Mouse (Mus musculus) large intestine, adult 2 months (tissue): ENCODE measurements around the gene Trip12. TPM values are rescaled to one million over a fixed set of nuclear protein-coding genes. Genes with fewer than 3 reads are reported as not detected.
A peak's percentile ranks its signal among the peaks of the same experiment; 100 is the strongest.

Experiments
- DNase-seq: peaks from one replicate; pipeline ENCODE4 v3.0.0-alpha.2; 2012; ENCODE audit warnings: low read depth, low spot score
- WGBS: fragments of 180-500 bp; shearing (Covaris S2); methylation state at CpG from one replicate; pipeline ENCODE4 v1.1.7; 2018; 5-methylcytosine and 5-hydroxymethylcytosine counted together
- polyA plus RNA-seq: library from polyadenylated mRNA; depleted of rRNA; stranded (reverse); fragments of >200 nt; gene quantifications from 2 replicates; pipeline ENCODE4 v1.2.3, GENCODE M21; 2012

The Trip12 gene
- polyA plus RNA-seq, 1 experiment: 20.8 TPM

DNA sequence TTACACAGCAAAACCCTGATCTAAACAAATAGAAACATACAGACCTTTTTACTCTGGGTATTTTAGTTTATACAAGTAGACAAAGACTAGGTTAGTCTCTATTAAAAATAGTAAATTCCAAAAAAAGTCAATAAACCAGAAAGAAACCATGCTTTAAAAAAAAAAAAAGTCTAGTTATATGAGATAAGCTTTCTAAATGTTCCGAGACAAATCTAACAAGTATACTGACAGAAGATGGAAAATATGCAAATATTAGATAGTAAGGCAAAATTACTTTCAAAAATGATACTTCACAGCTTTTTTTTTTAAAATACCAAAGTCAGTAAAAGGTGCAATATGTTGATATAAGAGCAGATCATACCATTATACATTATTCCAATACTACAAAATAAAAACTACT is 22.7 kb downstream of the Trip12 start:
- no peak for DNase-seq
- 70% methylated on average over 1 of the region's 1 CpGs for WGBS

DNA sequence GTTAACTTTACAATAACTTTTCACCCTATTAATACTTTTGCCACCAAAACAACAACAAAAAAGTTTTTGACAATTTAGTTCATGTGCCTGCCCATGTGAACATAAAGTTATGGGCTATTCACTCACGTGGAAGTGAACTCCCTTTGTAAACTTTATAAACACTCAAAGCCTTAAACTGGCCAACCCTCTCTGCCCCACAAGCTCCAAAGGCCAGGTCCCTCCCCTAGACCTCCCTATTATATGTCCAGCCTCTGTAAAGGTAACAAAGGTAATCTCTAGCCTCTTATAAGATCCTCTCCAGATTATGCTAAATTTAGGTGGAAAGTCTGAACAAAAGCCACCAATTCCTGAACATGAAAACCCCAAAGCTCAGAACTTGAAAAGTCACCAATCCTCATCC is 36.5 kb downstream of the Trip12 start:
- peak; percentile 33 for DNase-seq
- WGBS: 13% methylated on average over 1 of the region's 1 CpGs

DNA sequence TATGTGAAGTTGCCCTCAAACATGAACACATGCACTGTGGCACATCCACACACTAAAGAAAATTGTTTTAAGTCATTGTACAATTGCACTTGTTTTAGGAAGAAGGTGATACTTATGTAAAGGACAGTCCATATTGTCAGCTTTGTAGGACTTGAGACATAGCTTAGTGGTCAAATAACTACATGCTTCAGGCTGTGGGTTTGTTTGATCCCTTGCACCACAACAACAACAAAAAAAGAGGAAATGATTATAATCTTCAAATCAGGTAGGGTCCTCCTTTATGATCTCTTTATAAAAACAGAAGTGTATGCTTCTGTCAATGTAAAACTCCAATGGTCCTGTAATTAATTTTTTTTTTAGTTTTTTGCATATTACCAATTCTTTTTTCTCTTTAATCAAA is 41.1 kb downstream of the Trip12 start:
- no peak for DNase-seq

DNA sequence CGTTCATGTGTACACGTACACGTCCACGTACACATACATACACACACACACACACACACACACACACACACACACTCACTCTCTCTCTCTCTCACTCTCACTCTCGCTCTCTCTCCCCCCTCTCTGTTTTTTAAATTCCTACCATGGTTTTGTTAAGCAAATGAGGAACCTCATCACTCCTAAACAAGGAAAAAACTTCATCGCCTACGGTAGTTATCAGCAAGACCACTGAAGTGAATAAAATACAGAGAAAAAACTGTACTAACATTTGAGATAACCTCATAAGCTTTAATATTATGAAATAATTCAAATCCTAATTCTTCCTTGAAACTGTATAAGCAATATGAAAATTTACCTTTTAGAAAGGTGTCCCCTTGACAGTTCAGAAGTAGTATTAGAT is 45.0 kb downstream of the Trip12 start:
- no peak for DNase-seq
- WGBS: 93% methylated on average over 7 of the region's 7 CpGs

DNA sequence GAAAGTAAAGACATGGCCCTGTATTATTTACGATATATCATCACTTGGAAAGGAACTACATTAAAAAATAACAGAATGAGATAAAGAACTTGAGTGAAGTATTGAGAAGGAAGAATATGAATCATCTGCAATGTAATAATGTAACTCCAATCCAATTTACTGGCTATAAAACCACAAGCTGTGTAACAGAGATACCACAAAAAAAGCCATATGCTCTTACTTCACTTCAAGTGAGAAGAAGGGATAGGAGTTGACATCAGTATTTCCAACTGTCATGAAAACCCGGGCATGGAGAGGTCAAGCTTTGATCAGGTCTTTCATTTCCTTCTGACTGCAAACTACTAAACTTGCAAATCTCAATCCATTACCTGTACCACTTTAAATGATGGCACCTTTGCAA is 48.9 kb downstream of the Trip12 start:
- no peak for DNase-seq
- WGBS: 85% methylated on average over 2 of the region's 2 CpGs

DNA sequence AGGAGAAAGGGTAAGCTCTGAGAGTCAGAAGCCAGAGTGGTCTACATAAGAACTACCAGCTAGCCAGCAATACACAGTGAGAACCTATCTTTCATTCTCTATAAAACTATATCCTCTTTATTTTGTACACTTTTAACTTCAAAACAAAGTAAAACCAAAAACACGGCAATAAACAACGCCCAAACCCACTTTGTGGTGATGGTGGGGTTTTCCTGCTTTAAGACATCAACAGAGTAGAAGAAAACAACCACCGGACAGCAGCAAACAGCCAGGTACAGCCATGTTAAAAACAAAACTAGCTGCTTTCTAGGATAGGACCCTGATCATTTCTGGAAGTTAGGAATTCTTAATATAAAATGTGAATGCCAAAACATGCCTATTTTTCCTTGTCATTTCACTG is 59.7 kb downstream of the Trip12 start:
- DNase-seq: no peak
- 89% methylated on average over 3 of the region's 3 CpGs for WGBS

DNA sequence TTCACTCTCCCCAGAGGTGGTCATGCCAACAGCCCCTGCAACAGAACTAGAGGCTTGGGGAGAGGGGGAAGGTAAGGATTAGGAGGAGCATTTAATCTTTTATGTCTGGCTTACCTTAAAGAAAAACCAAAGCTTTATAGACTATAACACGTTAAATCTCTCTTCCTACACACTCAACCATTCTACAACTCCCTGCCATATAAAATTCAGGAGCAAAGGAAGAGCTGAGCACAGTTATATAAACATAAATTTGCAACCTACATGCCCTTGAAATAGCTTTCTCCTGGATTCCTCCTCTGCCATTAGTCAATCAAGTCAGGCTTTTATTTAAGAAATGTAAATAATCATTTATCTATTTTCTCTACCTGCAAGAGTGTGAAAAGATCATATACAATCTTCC is 62.9 kb downstream of the Trip12 start:
- no peak for DNase-seq
- 43% methylated on average over 1 of the region's 1 CpGs for WGBS

DNA sequence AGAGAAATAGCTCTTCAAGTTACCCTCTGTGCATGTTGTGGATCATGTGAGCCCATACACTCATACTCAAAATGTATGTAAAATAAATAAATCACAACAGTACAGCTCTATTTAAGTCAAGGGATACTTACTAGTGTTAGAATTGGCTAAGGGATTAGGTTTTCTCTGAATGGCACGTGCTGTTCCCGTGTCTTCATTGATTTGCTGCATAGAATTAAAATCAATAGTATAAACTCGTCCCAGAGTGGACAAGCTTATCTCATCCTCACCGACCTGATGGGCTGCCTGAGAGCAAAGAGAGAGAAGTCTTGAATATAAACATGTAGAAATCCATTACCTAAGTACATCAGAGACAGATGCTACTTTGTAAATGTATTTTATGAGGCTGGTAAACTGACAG is 81.5 kb downstream of the Trip12 start:
- WGBS: 81% methylated on average over 4 of the region's 4 CpGs
- no peak for DNase-seq

DNA sequence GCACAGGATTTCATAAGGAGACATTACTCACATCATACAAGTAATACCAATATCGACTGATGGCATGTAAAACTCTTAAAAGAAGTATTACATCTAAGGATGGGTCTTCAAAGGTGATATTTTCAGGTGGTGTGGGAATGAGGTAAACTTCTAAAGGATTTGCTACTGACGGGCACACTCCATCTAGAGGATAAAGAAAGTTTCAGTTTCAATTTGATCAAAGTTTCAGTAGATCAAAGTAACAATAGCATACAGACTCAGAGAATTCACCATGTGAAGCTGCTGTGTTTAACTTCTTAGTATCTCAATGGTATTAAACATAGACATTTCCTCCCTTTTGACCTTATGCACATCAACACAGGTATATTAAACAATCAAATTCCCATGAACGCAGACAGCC is 98.2 kb downstream of the Trip12 start:
- no peak for DNase-seq
- WGBS: 89% methylated on average over 3 of the region's 3 CpGs

DNA sequence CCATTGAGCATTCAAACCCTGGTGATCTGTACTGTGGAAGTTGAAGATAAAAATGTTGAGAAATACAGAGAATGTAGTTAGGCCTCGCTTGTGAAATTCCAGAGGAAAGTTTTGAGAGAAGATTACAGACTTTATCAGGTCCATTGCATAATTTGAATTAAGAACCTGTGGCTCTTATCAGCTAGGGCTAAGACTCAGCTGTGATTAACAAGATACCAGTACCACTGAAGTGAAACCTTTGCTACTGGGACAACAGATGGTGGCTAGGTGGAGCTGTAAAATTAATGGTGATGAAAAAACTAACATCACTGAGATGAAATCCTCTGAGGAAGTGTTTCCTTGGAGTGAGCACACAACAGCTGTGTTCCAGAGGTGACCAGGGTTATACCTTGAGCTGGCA is 100.2 kb downstream of the Trip12 start:
- no peak for DNase-seq
- 80% methylated on average over 1 of the region's 1 CpGs for WGBS

DNA sequence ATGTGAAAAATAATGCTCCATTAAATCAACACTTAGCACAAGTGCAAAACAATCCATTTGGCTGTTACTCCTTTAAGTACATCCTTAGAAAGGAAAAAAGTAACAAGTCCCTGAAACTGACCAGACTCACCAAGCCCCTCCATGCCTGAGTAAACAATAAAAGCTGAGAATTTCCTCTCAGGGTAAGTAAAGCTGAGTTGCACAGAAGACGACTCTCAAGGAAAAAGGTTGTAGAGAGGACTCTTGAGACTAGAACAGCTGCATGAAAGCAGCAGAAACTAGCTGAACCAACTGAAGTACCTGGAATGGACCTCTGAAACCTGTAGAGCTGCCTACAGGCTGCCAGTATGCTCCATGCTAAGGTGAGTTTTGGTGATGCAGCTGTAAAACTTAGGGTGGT is 103.2 kb downstream of the Trip12 start:
- WGBS: 44% methylated on average over 1 of the region's 1 CpGs
- no peak for DNase-seq

DNA sequence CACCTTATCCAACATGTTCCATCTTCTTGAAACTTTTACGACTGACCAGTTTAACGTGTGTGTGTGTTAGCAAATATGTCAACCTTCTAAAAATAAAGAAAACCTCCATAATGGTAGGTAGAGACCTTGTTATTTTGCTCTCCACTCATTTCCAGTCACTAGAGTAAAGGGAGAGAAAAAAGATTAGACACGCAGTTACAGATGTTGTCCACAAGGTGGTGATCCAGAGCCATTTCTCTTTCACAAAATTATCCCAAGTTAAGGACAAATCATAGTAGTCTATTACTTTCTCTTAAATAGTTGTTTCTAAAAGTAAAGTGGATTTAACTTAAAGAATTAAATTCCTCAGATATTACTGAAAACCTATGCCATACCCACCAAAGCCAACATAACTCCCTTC is 106.5 kb downstream of the Trip12 start:
- 52% methylated on average over 3 of the region's 3 CpGs for WGBS
- DNase-seq: no peak

DNA sequence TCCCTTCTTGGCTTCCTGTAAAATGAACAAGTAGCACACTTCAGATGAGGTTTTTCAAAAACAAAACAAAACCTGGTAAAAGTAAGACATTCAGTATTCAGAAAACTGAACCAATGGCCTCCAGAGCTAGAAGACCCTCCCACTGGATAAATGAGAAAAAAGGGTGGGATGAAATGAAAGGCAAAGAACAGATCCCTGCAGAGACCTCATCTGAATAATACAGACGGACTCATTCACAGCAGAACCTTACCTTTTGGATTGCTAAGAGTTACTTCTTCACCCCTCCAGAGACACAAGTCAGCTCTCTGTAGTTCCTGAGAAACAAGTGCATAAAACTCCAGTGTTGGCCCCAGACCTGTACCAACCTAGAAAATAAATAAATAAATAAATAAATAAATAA is 108.6 kb downstream of the Trip12 start:
- WGBS: 90% methylated on average over 1 of the region's 1 CpGs
- DNase-seq: no peak

DNA sequence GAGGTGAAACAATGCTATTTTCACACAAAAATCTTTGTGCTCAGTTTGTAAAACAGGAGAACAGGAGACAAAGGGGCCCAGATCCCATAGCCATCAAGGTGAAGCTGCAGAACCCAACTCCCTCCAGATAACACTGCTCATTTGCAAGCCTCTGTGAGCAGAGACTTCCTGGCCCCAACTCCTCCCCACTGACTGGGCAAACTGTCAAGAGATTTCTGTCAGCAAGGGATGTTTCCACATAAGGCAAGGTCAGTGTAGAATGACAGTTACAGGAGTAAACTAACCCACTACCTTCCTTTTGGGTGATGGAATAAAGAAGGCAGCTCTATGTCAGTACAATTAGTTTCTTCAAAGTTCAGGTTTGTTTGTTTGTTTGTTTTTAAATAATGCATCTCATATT is 117.5 kb downstream of the Trip12 start:
- no peak for DNase-seq

DNA sequence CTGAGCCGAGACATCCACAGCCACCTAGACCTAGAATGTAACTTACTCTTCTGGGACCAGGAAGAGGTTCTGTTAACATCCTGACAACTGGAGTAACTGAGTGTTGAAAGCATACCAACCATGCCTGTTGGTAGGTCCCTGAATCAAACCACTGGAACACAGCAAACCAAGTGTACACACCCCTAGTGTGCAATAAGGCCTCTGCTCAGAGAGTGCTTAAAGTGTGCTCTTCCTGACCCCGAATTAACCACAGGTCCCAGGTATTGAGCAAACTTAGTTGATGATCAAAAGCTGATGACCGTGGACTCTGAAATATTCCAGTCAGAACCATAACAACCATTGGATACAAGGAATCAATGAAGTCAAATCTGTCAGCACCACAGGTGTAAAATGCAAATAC is 117.9 kb downstream of the Trip12 start:
- DNase-seq: no peak
- 94% methylated on average over 3 of the region's 3 CpGs for WGBS

DNA sequence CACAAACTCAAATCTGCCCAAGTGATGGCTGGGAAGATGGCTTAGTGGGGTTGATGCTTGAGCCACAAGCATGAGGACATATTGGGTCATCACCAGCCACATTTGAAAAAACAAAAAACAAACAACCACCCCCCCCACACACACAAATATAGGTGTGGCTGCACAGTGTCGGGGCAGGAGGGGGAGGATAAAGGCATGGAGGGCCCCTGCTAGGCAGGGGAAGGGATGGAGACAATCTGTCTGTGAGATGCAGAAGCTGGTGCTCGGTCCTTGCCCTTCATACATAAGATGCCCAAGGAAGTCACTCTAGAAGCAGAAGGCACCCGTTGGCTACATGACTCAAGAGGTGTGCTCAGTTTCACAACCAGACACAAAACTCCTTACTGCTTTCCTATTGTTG is 118.4 kb downstream of the Trip12 start:
- DNase-seq: no peak
- 72% methylated on average over 3 of the region's 3 CpGs for WGBS

DNA sequence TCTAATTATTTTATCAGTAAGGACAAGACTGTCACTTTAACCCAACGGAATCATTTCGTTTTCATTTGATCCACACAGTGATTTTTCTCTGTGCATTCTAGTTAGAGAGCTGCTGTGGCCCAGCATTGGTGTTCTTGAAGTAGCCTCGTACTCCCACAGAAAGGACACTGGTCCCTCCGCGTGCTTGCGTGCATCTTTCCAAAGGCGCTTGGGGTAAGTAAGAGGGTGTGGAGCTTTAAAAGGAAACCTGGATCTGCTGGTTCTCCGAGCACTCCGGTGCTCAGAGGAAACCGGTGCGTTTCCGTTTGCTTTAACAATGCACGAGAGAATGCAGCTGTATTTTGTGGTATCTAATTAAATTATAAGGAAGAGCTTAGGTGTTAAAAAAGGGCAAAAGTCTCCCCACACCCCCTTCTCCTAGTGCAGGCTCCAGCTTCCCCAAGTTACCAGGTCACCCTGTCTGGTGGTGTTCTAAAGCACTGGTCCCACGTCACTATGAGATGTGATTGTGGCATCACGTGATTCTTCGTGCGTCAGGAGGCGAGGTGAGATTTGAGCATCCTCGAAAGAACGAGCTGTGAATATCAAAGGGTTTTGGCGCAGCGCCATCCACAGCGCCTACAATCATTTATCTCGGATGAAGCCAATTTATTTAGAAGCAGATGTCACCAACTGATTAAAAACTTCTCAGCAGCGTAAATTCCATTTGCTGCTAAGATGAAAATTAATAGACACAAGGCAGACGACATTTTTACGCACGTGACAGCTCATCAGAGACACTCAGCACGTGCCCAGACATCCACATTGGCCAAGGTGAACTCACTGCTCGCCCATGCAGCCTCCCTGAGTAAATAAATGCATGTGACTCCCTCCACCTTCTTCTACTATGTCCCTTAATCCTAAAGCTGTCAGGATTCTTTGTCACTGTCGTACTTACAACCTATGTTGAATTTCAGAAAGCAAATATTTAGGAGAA is 130.2 kb downstream of the Trip12 start:
- 14% methylated on average over 31 of the region's 31 CpGs for WGBS
- DNase-seq: no peak

DNA sequence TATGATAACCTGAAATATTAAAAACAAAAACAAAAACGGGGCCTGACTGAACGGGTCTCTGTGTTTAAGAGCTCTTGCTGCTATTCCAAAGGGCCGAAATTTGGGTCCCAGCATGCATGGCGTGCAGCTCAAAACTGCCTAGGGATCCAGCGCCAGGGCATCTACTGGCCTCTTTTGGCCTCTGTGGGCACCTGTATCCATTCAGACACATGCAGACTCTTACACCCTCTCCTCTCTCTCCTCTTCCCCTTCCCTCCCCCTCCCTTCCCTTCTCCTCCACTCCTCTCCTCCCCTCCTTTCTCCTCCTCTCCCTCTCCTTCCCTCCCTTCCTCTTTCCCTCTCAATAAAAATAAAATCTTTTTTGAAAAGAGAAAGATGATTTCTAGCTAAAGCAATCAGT is 130.9 kb downstream of the Trip12 start:
- no peak for DNase-seq
- 34% methylated on average over 5 of the region's 5 CpGs for WGBS

DNA sequence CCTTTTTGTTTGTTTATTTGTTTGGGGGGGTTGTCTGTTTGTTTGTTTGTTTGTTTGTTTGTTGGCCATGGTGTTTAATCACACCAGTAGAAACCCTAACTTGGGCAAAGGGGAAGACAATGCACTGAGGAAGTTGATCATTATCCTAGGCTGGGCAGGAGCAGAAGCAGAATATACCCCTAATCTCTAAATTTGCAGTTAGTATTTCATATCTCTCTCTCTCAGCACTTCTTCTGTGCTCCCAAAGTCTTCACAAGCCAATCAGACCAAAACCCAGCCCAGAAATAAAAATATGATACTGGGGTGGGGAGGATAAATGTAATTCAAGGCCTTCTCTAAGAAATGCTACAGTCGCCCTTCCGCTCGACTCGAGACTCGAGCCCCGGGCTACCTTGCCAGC is 140.1 kb downstream of the Trip12 start:
- WGBS: 95% methylated on average over 6 of the region's 6 CpGs

DNA sequence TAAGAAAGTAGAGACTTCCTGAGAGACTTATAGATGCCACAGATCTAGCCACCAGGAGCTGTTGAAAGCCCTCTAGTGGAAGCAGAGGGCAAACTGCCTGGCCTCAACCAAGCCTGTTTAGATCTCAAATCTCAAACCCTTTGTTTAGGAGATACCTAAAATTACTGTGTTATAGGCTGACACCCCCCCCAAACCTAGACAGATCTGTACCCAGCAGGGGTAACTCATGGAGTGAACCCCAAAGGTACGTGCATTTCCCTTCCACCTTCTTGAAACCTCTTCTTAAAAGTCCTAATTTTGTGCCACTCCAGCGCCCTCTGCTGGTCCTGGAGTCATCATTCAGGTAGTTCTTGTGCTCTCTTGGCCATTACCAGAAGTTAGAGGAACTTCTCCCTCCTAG is 143.2 kb downstream of the Trip12 start:
- DNase-seq: no peak
- 6% methylated on average over 2 of the region's 2 CpGs for WGBS

More for the DNA sequence above, 140.1 kb downstream of the Trip12 start:
- no peak for DNase-seq

DNA sequence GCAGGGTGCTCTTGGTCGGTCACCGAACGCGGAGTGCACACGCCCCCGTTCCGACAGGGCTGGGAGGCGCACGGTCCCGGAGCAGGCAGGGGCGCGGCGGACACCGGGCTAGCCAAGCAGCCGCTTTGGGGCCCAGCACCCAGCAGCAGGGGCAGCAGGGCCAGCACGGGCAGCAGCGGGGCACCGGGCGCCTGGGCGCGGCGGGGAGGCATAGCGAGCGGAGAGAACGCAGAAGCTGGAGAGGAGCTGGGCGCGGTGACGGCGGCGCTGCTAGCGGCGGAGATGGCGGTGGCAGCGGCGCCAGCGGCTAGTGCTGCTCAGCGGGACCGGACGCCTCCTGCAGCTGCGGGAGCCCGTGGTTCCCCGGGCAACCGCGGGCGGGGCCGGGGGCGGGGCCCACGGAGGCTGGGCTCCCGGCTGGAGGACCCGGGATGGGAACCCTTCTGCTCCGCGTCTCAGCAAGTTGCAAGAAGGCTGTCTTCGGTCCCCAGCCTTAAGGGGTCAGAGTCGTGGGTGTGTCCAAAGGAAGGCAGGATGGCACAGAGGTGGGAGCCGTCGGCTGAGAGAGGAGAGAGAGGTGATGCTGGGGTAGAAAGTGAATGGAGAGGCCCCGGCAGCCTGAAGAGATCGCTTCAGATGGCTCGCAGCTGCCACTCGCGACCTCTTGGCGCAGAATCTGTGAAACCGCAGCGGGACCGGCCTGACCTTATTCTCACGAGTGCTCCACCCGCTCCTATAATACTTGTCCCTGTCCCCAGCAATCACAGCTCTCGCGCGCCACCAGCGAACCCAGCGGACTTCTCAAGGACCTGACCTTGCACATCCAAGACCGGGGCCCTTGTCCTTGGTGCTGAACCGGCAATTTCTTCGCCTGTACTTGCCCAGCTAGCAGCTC is 144.6 kb downstream of the Trip12 start, which contains the start of gene Dner:
TSS of gene Dner (minus strand) at position 705 of the 895 bp plus-strand sequence.
- 1% methylated on average over 75 of the region's 75 CpGs for WGBS
- no peak for DNase-seq
